Mouse (Mus musculus) olfactory bulb, adult 2 months (tissue): ENCODE results near the gene Polr2a.
"Not testable (repeated sequence)": the region's sequence is repeated elsewhere in the genome, so short reads cannot be mapped to it uniquely, and the experiment has no call there.

Experiments
- CTCF ChIP-seq: fragments of 200-500 bp; IDR thresholded peaks from 2 replicates; pipeline ENCODE4 v1.5.1; 2012; ENCODE audit warnings: low read depth, mild to moderate bottlenecking, low read length, moderate library complexity; ENCODE audit not compliant: insufficient read depth
- POLR2A ChIP-seq: fragments of 200-500 bp; IDR thresholded peaks from 2 replicates; pipeline ENCODE4 v1.6.1; 2012; ENCODE audit warnings: mild to moderate bottlenecking, low read depth, low read length, moderate library complexity; ENCODE audit not compliant: insufficient read depth

GRCm38 (mm10) chr11:69702886-69703285, 55.6 kb downstream of the Polr2a start:
- TF ChIP-seq CTCF, POLR2A: not testable (repeated sequence)
